17 mouse cellular contexts compared by ENCODE assay signal in genomic region chr4:35300848-35301247, GRCm38 (mm10).
A peak's percentile ranks its signal among the peaks of the same experiment; 100 is the strongest.
DNase-seq lines count a peak whose midpoint lies in the region; ATAC-seq lines count a peak whose summit lies in the region.
"Had no signal": no experiment of that assay in that cellular context is flagged by ENCODE, and none has a peak within 500 bp of the region (broad histone marks: within the 10 kb centered on the region; RNA-seq: fewer than 3 reads in every experiment).

No protein-coding gene starts in this region.

- H3K4me2 ChIP-seq in forebrain, embryonic 14.5 days (ENCODE audit: low read length), result no peak overlapping the region
- H3K4me2 ChIP-seq in neural tube, embryonic 15.5 days, result no peak overlapping the region
- H3K4me2 ChIP-seq in kidney, embryonic 14.5 days (replicated peaks; ENCODE audit: low read depth, low read length), result no peak overlapping the region
- H3K4me2 ChIP-seq: hindbrain, embryonic 13.5 days; limb, embryonic 15.5 days; midbrain, embryonic 12.5 days; neural tube, embryonic 12.5 days; stomach, embryonic 15.5 days had no signal

- DNase-seq in layer of hippocampus, adult 9-11 months, result peak; percentile 5
- no peak for DNase-seq in layer of hippocampus, postnatal 10 days (ENCODE audit: low spot score in 2 of 2)
- DNase-seq in right cerebral cortex, postnatal 10 days (ENCODE audit: low spot score in 2 of 2), result peak; percentile 51 to 53
- no peak for DNase-seq in right cerebral cortex, postnatal 14 days
- peak; percentile 87 for DNase-seq in forebrain, embryonic 14.5 days (ENCODE audit: low spot score)
- DNase-seq: adrenal gland, postnatal 14 days; cerebellum, adult 18-20 months; gastrocnemius, postnatal 25 days; kidney, adult 18-20 months; thymus, postnatal 4 days had no signal

- ATAC-seq in forebrain, embryonic 14.5 days, result peak; percentile 74
- no peak for ATAC-seq in neural tube, embryonic 15.5 days (ENCODE audit: low FRiP score)
- no peak for ATAC-seq in kidney, embryonic 14.5 days (ENCODE audit: low FRiP score, low TSS enrichment)

- H3K4me1 ChIP-seq in forebrain, embryonic 14.5 days (ENCODE audit: control insufficient read depth, insufficient read depth, low read length), result no peaks in the 10 kb centered on the region
- peaks cover 3% of the 10 kb centered on the region; the same call in 1 of the 2 replicates for H3K4me1 ChIP-seq in neural tube, embryonic 15.5 days
- no peaks in the 10 kb centered on the region for H3K4me1 ChIP-seq in kidney, embryonic 14.5 days (ENCODE audit: control insufficient read depth, insufficient read depth, low read length)
- H3K4me1 ChIP-seq: hindbrain, embryonic 13.5 days; limb, embryonic 15.5 days; midbrain, embryonic 12.5 days; neural tube, embryonic 12.5 days; stomach, embryonic 15.5 days had no signal

- no peaks in the 10 kb centered on the region for H3K9me3 ChIP-seq in forebrain, embryonic 14.5 days (replicated peaks; ENCODE audit: control insufficient read depth, low read length)
- H3K9me3 ChIP-seq in neural tube, embryonic 15.5 days (replicated peaks), result no peaks in the 10 kb centered on the region
- no peaks in the 10 kb centered on the region for H3K9me3 ChIP-seq in kidney, embryonic 14.5 days (ENCODE audit: control insufficient read depth, low read length)
- H3K9me3 ChIP-seq: hindbrain, embryonic 13.5 days; limb, embryonic 15.5 days; midbrain, embryonic 12.5 days; neural tube, embryonic 12.5 days; stomach, embryonic 15.5 days had no signal

- H3K36me3 ChIP-seq in forebrain, embryonic 14.5 days (ENCODE audit: control insufficient read depth, insufficient read depth, low read length), result no peaks in the 10 kb centered on the region
- no peaks in the 10 kb centered on the region for H3K36me3 ChIP-seq in neural tube, embryonic 15.5 days
- no peaks in the 10 kb centered on the region for H3K36me3 ChIP-seq in kidney, embryonic 14.5 days (ENCODE audit: control insufficient read depth, insufficient read depth, low read length)
- H3K36me3 ChIP-seq: hindbrain, embryonic 13.5 days; limb, embryonic 15.5 days; midbrain, embryonic 12.5 days; neural tube, embryonic 12.5 days; stomach, embryonic 15.5 days had no signal

- no peaks in the 10 kb centered on the region for H3K27me3 ChIP-seq in forebrain, embryonic 14.5 days (replicated peaks; ENCODE audit: control insufficient read depth, insufficient read depth, low read length)
- no peaks in the 10 kb centered on the region for H3K27me3 ChIP-seq in neural tube, embryonic 15.5 days (replicated peaks)
- H3K27me3 ChIP-seq in kidney, embryonic 14.5 days (ENCODE audit: control insufficient read depth, insufficient read depth, low read length), result no peaks in the 10 kb centered on the region
- H3K27me3 ChIP-seq: hindbrain, embryonic 13.5 days; limb, embryonic 15.5 days; midbrain, embryonic 12.5 days; neural tube, embryonic 12.5 days; stomach, embryonic 15.5 days had no signal

- H3K27ac ChIP-seq in forebrain, embryonic 14.5 days (ENCODE audit: low read depth, low read length), result no peak overlapping the region
- no peak overlapping the region for H3K27ac ChIP-seq in neural tube, embryonic 15.5 days (replicated peaks)
- H3K27ac ChIP-seq in kidney, embryonic 14.5 days (ENCODE audit: low read depth, low read length), result no peak overlapping the region
- H3K27ac ChIP-seq: hindbrain, embryonic 13.5 days; limb, embryonic 15.5 days; midbrain, embryonic 12.5 days; neural tube, embryonic 12.5 days; stomach, embryonic 15.5 days had no signal

- H3K9ac ChIP-seq in forebrain, embryonic 14.5 days (ENCODE audit: low read length), result no peak overlapping the region
- no peak overlapping the region for H3K9ac ChIP-seq in neural tube, embryonic 15.5 days (replicated peaks)
- H3K9ac ChIP-seq in kidney, embryonic 14.5 days (ENCODE audit: low read depth, low read length), result no peak overlapping the region
- H3K9ac ChIP-seq: hindbrain, embryonic 13.5 days; limb, embryonic 15.5 days; midbrain, embryonic 12.5 days; neural tube, embryonic 12.5 days; stomach, embryonic 15.5 days had no signal

- WGBS in forebrain, embryonic 14.5 days, result 9% methylated on average over 2 of the region's 2 CpGs
- 50% methylated on average over 2 of the region's 2 CpGs for WGBS in neural tube, embryonic 15.5 days
- 31% methylated on average over 2 of the region's 2 CpGs for WGBS in kidney, embryonic 14.5 days

- no peak overlapping the region for H3K4me3 ChIP-seq in forebrain, embryonic 14.5 days (ENCODE audit: low read depth, low read length)
- H3K4me3 ChIP-seq in neural tube, embryonic 15.5 days (replicated peaks), result no peak overlapping the region
- H3K4me3 ChIP-seq in kidney, embryonic 14.5 days (ENCODE audit: low read length), result no peak overlapping the region
- H3K4me3 ChIP-seq: hindbrain, embryonic 13.5 days; limb, embryonic 15.5 days; midbrain, embryonic 12.5 days; neural tube, embryonic 12.5 days; stomach, embryonic 15.5 days had no signal

Comparison
In these comparisons a context has a peak if more than half of its experiments do, and no peak if none do; other contexts are left out.
1. DNase-seq: peak in layer of hippocampus, adult 9-11 months (single experiment), right cerebral cortex, postnatal 10 days (2 of 2) and forebrain, embryonic 14.5 days (single experiment); none in layer of hippocampus, postnatal 10 days (0 of 2) and right cerebral cortex, postnatal 14 days (single experiment).